Mouse (Mus musculus) heart, postnatal 0 days (tissue): ENCODE results near the gene Adam4.
"Not testable (repeated sequence)": the region's sequence is repeated elsewhere in the genome, so short reads cannot be mapped to it uniquely, and the experiment has no call there.

Experiments
- CTCF ChIP-seq: IDR thresholded peaks from 2 replicates; pipeline ENCODE4 v1.5.1; 2016; ENCODE audit warnings: antibody characterized with exemption, control low read depth, low read depth
- EP300 ChIP-seq: IDR thresholded peaks from 2 replicates; pipeline ENCODE4 v1.6.1; 2016; ENCODE audit warnings: antibody characterized with exemption, low read depth

DNA sequence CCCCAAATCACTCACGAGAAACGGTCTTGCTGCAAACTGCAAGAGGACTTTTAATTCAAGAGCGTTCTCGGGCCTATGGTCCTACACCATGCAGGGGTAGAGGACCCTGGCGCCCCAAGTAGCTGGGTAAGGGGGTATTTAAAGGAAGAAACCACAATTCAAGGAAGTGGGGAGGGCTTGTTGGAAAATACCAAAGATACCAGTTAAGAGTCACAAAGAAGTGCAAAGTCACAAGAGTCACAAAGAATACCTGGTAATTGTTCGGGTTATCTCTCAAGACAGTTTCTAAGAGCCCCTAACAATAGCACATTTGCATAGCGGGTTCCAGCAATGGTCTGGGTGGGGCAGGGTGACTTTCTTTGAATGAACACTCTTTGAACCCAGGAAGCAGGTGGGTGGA, 37.3 kb upstream of the Adam4 start:
- TF ChIP-seq CTCF, EP300: not testable (repeated sequence)
